Mouse (Mus musculus): ENCODE measurements around the gene Ginm1. TPM values are rescaled to one million over a fixed set of nuclear protein-coding genes. Genes with fewer than 3 reads are reported as not detected.

Gene Ginm1
- total RNA-seq (2012; rRNA removed) = 29.4 and 34.4 TPM in 2 replicates

GRCm38 (mm10) chr10:7792751-7793385 lies at the start of gene Ginm1, which contains the start of gene Ppil4:
TSS of gene Ginm1 (minus strand) at chr10:7792824.
TSS of gene Ppil4 (plus strand) at chr10:7792891.
- DNase-seq (ENCODE audit: low read depth, low spot score) = peak; percentile 73
- TF ChIP-seq ZC3H11A (IDR thresholded peaks at IDR 0.05; ENCODE audit: borderline replicate concordance, low read depth, low read length) = no peak
- no peak for TF ChIP-seq ZNF384 (IDR thresholded peaks at IDR 0.05; ENCODE audit: low read depth, low read length)
- no peak for TF ChIP-seq CHD2 (IDR thresholded peaks at IDR 0.05; ENCODE audit: low read depth, low read length)
- TF ChIP-seq MAFK (IDR thresholded peaks at IDR 0.05; ENCODE audit: insufficient read depth, low read depth, low read length) = no peak
- TF ChIP-seq HCFC1 (IDR thresholded peaks at IDR 0.05; ENCODE audit: borderline replicate concordance, insufficient read depth, low read length) = peak; percentile 85
- in situ Hi-C loops (cut with MboI; ENCODE audit: low sequenced_read_pairs in 2 of 2, unreplicated experiment in 2 of 2) = no loop called here
- H3K4me1 ChIP-seq (ENCODE audit: control insufficient read depth in 2 of 2, insufficient read depth in 2 of 2, low read length in 2 of 2, poor library complexity in 1 of 2) = peaks cover 2 to 7% of the 10 kb centered on the region in 2 experiments; a peak in 1 of 4 replicates
- H3K27ac ChIP-seq (ENCODE audit: insufficient read depth, low read depth, low read length, poor library complexity, severe bottlenecking) = peak within 1 kb of the TSS; percentile 66; the same call in 1 of the 2 replicates
- peak within 1 kb of the TSS; percentile 77 to 90 for H3K4me3 ChIP-seq (ENCODE audit: insufficient read depth in 1 of 2, low read depth in 1 of 2, low read length in 2 of 2, poor library complexity in 1 of 2, severe bottlenecking in 1 of 2)
- H3K36me3 ChIP-seq (ENCODE audit: control insufficient read depth, insufficient read depth, low read length, poor library complexity, severe bottlenecking) = peaks cover 4% of the 10 kb centered on the region
- peak within 1 kb of the TSS; percentile 99 for H3K9ac ChIP-seq (ENCODE audit: insufficient read depth, low read depth, low read length, poor library complexity, severe bottlenecking)
- H3K9me3 ChIP-seq (ENCODE audit: control insufficient read depth, insufficient read depth, low read depth, low read length) = no peaks in the 10 kb centered on the region

GRCm38 (mm10) chr10:7841571-7842080 lies 49.0 kb upstream of the Ginm1 start:
- Histone ChIP-seq H3K36me3 (ENCODE audit: control insufficient read depth, insufficient read depth, low read length, poor library complexity, severe bottlenecking) (no peaks in the 10 kb centered on the region), H3K4me3 (ENCODE audit: insufficient read depth in 1 of 2, low read depth in 1 of 2, low read length in 2 of 2, poor library complexity in 1 of 2, severe bottlenecking in 1 of 2) (peak overlapping the region in 1 of 2 experiments; percentile 41; a peak in 2 of 4 replicates), H3K27ac (ENCODE audit: insufficient read depth, low read depth, low read length, poor library complexity, severe bottlenecking) (no peak overlapping the region), H3K9ac (ENCODE audit: insufficient read depth, low read depth, low read length, poor library complexity, severe bottlenecking) (no peak overlapping the region), H3K9me3 (ENCODE audit: control insufficient read depth, insufficient read depth, low read depth, low read length) (no peaks in the 10 kb centered on the region), H3K4me1 (ENCODE audit: control insufficient read depth in 2 of 2, insufficient read depth in 2 of 2, low read length in 2 of 2, poor library complexity in 1 of 2) (no peaks in the 10 kb centered on the region)
- no peak for DNase-seq (ENCODE audit: low read depth, low spot score)
- in situ Hi-C loops (cut with MboI; ENCODE audit: low sequenced_read_pairs in 2 of 2, unreplicated experiment in 2 of 2) = no loop called here
- TF ChIP-seq ZC3H11A (IDR thresholded peaks at IDR 0.05; ENCODE audit: borderline replicate concordance, low read depth, low read length) (no peak), CHD2 (IDR thresholded peaks at IDR 0.05; ENCODE audit: low read depth, low read length) (no peak), HCFC1 (IDR thresholded peaks at IDR 0.05; ENCODE audit: borderline replicate concordance, insufficient read depth, low read length) (no peak), MAFK (IDR thresholded peaks at IDR 0.05; ENCODE audit: insufficient read depth, low read depth, low read length) (no peak), ZNF384 (IDR thresholded peaks at IDR 0.05; ENCODE audit: low read depth, low read length) (no peak)

GRCm38 (mm10) chr10:7840785-7841184 lies 48.2 kb upstream of the Ginm1 start:
- Histone ChIP-seq H3K9ac (ENCODE audit: insufficient read depth, low read depth, low read length, poor library complexity, severe bottlenecking) (no peak overlapping the region), H3K27ac (ENCODE audit: insufficient read depth, low read depth, low read length, poor library complexity, severe bottlenecking) (no peak overlapping the region), H3K4me3 (ENCODE audit: insufficient read depth in 1 of 2, low read depth in 1 of 2, low read length in 2 of 2, poor library complexity in 1 of 2, severe bottlenecking in 1 of 2) (no peak overlapping the region), H3K9me3 (ENCODE audit: control insufficient read depth, insufficient read depth, low read depth, low read length) (no peaks in the 10 kb centered on the region), H3K36me3 (ENCODE audit: control insufficient read depth, insufficient read depth, low read length, poor library complexity, severe bottlenecking) (no peaks in the 10 kb centered on the region), H3K4me1 (ENCODE audit: control insufficient read depth in 2 of 2, insufficient read depth in 2 of 2, low read length in 2 of 2, poor library complexity in 1 of 2) (no peaks in the 10 kb centered on the region)
- TF ChIP-seq ZC3H11A (IDR thresholded peaks at IDR 0.05; ENCODE audit: borderline replicate concordance, low read depth, low read length) = no peak
- no peak for DNase-seq (ENCODE audit: low read depth, low spot score)
- in situ Hi-C loops (cut with MboI; ENCODE audit: low sequenced_read_pairs in 2 of 2, unreplicated experiment in 2 of 2) = no loop called here

GRCm38 (mm10) chr10:7840353-7840733 lies 47.7 kb upstream of the Ginm1 start:
- Histone ChIP-seq H3K4me1 (ENCODE audit: control insufficient read depth in 2 of 2, insufficient read depth in 2 of 2, low read length in 2 of 2, poor library complexity in 1 of 2) (no peaks in the 10 kb centered on the region), H3K4me3 (ENCODE audit: insufficient read depth in 1 of 2, low read depth in 1 of 2, low read length in 2 of 2, poor library complexity in 1 of 2, severe bottlenecking in 1 of 2) (no peak overlapping the region), H3K9me3 (ENCODE audit: control insufficient read depth, insufficient read depth, low read depth, low read length) (no peaks in the 10 kb centered on the region), H3K36me3 (ENCODE audit: control insufficient read depth, insufficient read depth, low read length, poor library complexity, severe bottlenecking) (no peaks in the 10 kb centered on the region), H3K27ac (ENCODE audit: insufficient read depth, low read depth, low read length, poor library complexity, severe bottlenecking) (no peak overlapping the region), H3K9ac (ENCODE audit: insufficient read depth, low read depth, low read length, poor library complexity, severe bottlenecking) (no peak overlapping the region)
- in situ Hi-C loops (cut with MboI; ENCODE audit: low sequenced_read_pairs in 2 of 2, unreplicated experiment in 2 of 2) = no loop called here
- no peak for DNase-seq (ENCODE audit: low read depth, low spot score)
- TF ChIP-seq HCFC1 (IDR thresholded peaks at IDR 0.05; ENCODE audit: borderline replicate concordance, insufficient read depth, low read length) (no peak), ZC3H11A (IDR thresholded peaks at IDR 0.05; ENCODE audit: borderline replicate concordance, low read depth, low read length) (no peak), CHD2 (IDR thresholded peaks at IDR 0.05; ENCODE audit: low read depth, low read length) (no peak), ZNF384 (IDR thresholded peaks at IDR 0.05; ENCODE audit: low read depth, low read length) (no peak), MAFK (IDR thresholded peaks at IDR 0.05; ENCODE audit: insufficient read depth, low read depth, low read length) (no peak)

All from ES-E14 (cell line).